17 mouse cellular contexts compared by ENCODE assay signal in the genomic region with DNA sequence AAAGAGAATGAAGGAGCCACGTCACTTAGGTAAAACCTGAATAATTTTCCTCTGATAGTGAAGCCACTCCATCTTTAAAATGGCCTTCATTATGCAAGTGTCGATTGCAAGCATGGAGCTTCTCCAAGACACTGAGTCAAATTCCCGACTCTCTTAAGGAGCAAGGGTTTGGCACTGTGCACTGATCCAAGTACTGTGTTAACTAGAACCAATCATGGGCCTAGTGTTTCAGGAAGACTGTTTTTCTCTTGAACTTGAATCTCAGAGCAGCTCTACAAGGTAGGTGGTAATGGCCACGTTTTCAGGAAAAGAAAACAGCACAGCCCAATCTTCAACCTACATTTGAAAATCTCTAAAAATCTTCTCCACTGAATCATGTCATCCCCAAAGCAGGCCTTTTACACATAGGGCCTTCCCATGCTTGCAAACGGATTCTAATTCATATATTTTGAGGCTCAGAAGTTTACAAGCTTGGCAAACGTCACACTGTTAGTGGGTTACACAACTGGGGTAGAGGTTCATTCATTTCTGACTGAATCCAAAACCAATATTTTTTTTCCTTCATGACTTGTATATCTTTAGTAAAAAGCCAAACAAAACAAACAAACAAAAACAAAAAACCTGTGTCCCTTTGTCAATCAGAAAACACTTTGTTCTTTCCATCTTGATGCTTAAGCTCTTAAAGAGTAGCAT.
DNase-seq lines count a peak whose midpoint lies in the region; ATAC-seq and TF ChIP-seq lines count a peak whose summit lies in the region.
"Had no signal": no experiment of that assay in that cellular context is flagged by ENCODE, and none has a peak within 500 bp of the region (broad histone marks: within the 10 kb centered on the region; RNA-seq: fewer than 3 reads in every experiment).

No protein-coding gene starts in this region.

- TF ChIP-seq EP300 in heart, adult 2 months (IDR thresholded peaks at IDR 0.05; ENCODE audit: insufficient read depth, low read depth, low read length) = no peak

- H3K79me2 ChIP-seq in heart, adult 2 months (replicated peaks; ENCODE audit: control insufficient read depth, insufficient read depth, low read length) = no peaks in the 10 kb centered on the region

- WGBS in forebrain, embryonic 12.5 days = 84% methylated on average over 6 of the region's 6 CpGs
- 79% methylated on average over 6 of the region's 6 CpGs for WGBS in forebrain, embryonic 14.5 days
- WGBS in lung, embryonic 16.5 days = 70% methylated on average over 6 of the region's 6 CpGs
- 70% methylated on average over 6 of the region's 6 CpGs for WGBS in neural tube, embryonic 13.5 days
- 79% methylated on average over 6 of the region's 6 CpGs for WGBS in heart, adult 2 months

- no peak overlapping the region for H3K9ac ChIP-seq in forebrain, embryonic 12.5 days
- no peak overlapping the region for H3K9ac ChIP-seq in forebrain, embryonic 14.5 days (ENCODE audit: low read length)
- no peak overlapping the region for H3K9ac ChIP-seq in lung, embryonic 16.5 days (ENCODE audit: low read length)
- H3K9ac ChIP-seq in neural tube, embryonic 13.5 days = no peak overlapping the region
- H3K9ac ChIP-seq in heart, adult 2 months (ENCODE audit: low read depth, low read length) = no peak overlapping the region
- H3K9ac ChIP-seq: limb, embryonic 12.5 days had no signal

- intact Hi-C loops in heart, adult 2 months (cut with DNase I) = no loop called here

- no peaks in the 10 kb centered on the region for H3K9me3 ChIP-seq in forebrain, embryonic 12.5 days
- no peaks in the 10 kb centered on the region for H3K9me3 ChIP-seq in forebrain, embryonic 14.5 days (replicated peaks; ENCODE audit: control insufficient read depth, low read length)
- no peaks in the 10 kb centered on the region for H3K9me3 ChIP-seq in lung, embryonic 16.5 days (ENCODE audit: control insufficient read depth, low read length)
- H3K9me3 ChIP-seq in neural tube, embryonic 13.5 days = no peaks in the 10 kb centered on the region
- H3K9me3 ChIP-seq: limb, embryonic 12.5 days had no signal

- peak overlapping the region; percentile 61; the same call in 1 of the 2 replicates for H3K27ac ChIP-seq in forebrain, embryonic 12.5 days
- H3K27ac ChIP-seq in forebrain, embryonic 14.5 days (ENCODE audit: low read depth, low read length) = no peak overlapping the region
- 0 out of 2 replicates have a peak overlapping the region, but pooled peaks have one; percentile 12 for H3K27ac ChIP-seq in lung, embryonic 16.5 days (ENCODE audit: low read length)
- peak overlapping the region; percentile 82 for H3K27ac ChIP-seq in neural tube, embryonic 13.5 days (replicated peaks)
- no peak overlapping the region for H3K27ac ChIP-seq in heart, adult 2 months
- H3K27ac ChIP-seq: kidney, postnatal 0 days; layer of hippocampus, adult 2 months; left cerebral cortex, adult 2 months; limb, embryonic 12.5 days had no signal

- TF ChIP-seq CTCF in heart, adult 2 months (IDR thresholded peaks at IDR 0.05) = no peak

- H3K36me3 ChIP-seq in forebrain, embryonic 12.5 days (replicated peaks) = no peaks in the 10 kb centered on the region
- no peaks in the 10 kb centered on the region for H3K36me3 ChIP-seq in forebrain, embryonic 14.5 days (ENCODE audit: control insufficient read depth, insufficient read depth, low read length)
- no peaks in the 10 kb centered on the region for H3K36me3 ChIP-seq in lung, embryonic 16.5 days (ENCODE audit: control insufficient read depth, insufficient read depth, low read length)
- no peaks in the 10 kb centered on the region for H3K36me3 ChIP-seq in neural tube, embryonic 13.5 days
- no peaks in the 10 kb centered on the region for H3K36me3 ChIP-seq in heart, adult 2 months (ENCODE audit: control insufficient read depth, insufficient read depth, low read length)
- H3K36me3 ChIP-seq: limb, embryonic 12.5 days had no signal

- DNase-seq in forebrain, embryonic 14.5 days (ENCODE audit: low spot score) = no peak
- no peak for DNase-seq in lung, postnatal 10 days
- peak; percentile 40 for DNase-seq in gonadal fat pad, adult 2 months (ENCODE audit: low read depth)
- no peak for DNase-seq in heart, adult 2 months
- DNase-seq in spleen, postnatal 36 days (ENCODE audit: low spot score in 2 of 2) = no peak
- DNase-seq: lung, adult 2 months; thymus, adult 18-20 months had no signal

- H3K4me2 ChIP-seq in forebrain, embryonic 12.5 days = no peak overlapping the region
- no peak overlapping the region for H3K4me2 ChIP-seq in forebrain, embryonic 14.5 days (ENCODE audit: low read length)
- H3K4me2 ChIP-seq in lung, embryonic 16.5 days (ENCODE audit: low read depth, low read length) = no peak overlapping the region
- no peak overlapping the region for H3K4me2 ChIP-seq in neural tube, embryonic 13.5 days
- H3K4me2 ChIP-seq: limb, embryonic 12.5 days had no signal

- no peak overlapping the region for H3K4me3 ChIP-seq in forebrain, embryonic 12.5 days (replicated peaks)
- no peak overlapping the region for H3K4me3 ChIP-seq in forebrain, embryonic 14.5 days (ENCODE audit: low read depth, low read length)
- H3K4me3 ChIP-seq in lung, embryonic 16.5 days (ENCODE audit: low read length) = no peak overlapping the region
- no peak overlapping the region for H3K4me3 ChIP-seq in neural tube, embryonic 13.5 days
- H3K4me3 ChIP-seq in heart, adult 2 months = no peak overlapping the region
- H3K4me3 ChIP-seq: layer of hippocampus, adult 2 months; left cerebral cortex, adult 2 months; limb, embryonic 12.5 days had no signal

- H3K4me1 ChIP-seq in forebrain, embryonic 12.5 days = peaks cover 12% of the 10 kb centered on the region
- H3K4me1 ChIP-seq in forebrain, embryonic 14.5 days (ENCODE audit: control insufficient read depth, insufficient read depth, low read length) = no peaks in the 10 kb centered on the region
- H3K4me1 ChIP-seq in lung, embryonic 16.5 days (replicated peaks; ENCODE audit: control insufficient read depth, insufficient read depth, low read length) = no peaks in the 10 kb centered on the region
- H3K4me1 ChIP-seq in neural tube, embryonic 13.5 days (replicated peaks) = peaks cover 18% of the 10 kb centered on the region
- H3K4me1 ChIP-seq in heart, adult 2 months (ENCODE audit: control insufficient read depth, insufficient read depth, low read length) = no peaks in the 10 kb centered on the region
- H3K4me1 ChIP-seq: limb, embryonic 12.5 days had no signal

- no peak for ATAC-seq in forebrain, embryonic 12.5 days (ENCODE audit: low FRiP score)
- ATAC-seq in forebrain, embryonic 14.5 days = no peak
- 0 out of 2 replicates have a peak, but pooled peaks have one; percentile 45 for ATAC-seq in lung, embryonic 16.5 days (ENCODE audit: low read depth)
- ATAC-seq in neural tube, embryonic 13.5 days (ENCODE audit: low read depth) = no peak
- ATAC-seq: activated CD4-positive, CD25-positive, alpha-beta regulatory T cell, adult 4 months; inflammation-experienced regulatory T-cells, adult 6 months had no signal

- no peaks in the 10 kb centered on the region for H3K27me3 ChIP-seq in forebrain, embryonic 12.5 days
- no peaks in the 10 kb centered on the region for H3K27me3 ChIP-seq in forebrain, embryonic 14.5 days (replicated peaks; ENCODE audit: control insufficient read depth, insufficient read depth, low read length)
- no peaks in the 10 kb centered on the region for H3K27me3 ChIP-seq in lung, embryonic 16.5 days (ENCODE audit: control insufficient read depth, insufficient read depth, low read depth, low read length)
- no peaks in the 10 kb centered on the region for H3K27me3 ChIP-seq in neural tube, embryonic 13.5 days
- no peaks in the 10 kb centered on the region for H3K27me3 ChIP-seq in heart, adult 2 months (ENCODE audit: control insufficient read depth, insufficient read depth, low read length)
- H3K27me3 ChIP-seq: CH12.LX; limb, embryonic 12.5 days had no signal

- TF ChIP-seq POLR2A in heart, adult 2 months (IDR thresholded peaks at IDR 0.05; ENCODE audit: insufficient read depth, low read depth, low read length) = no peak

Comparison
In these comparisons a context has a peak if more than half of its experiments do, and no peak if none do; other contexts are left out.
1. H3K27ac ChIP-seq: peak in forebrain, embryonic 12.5 days (single experiment), lung, embryonic 16.5 days (single experiment) and neural tube, embryonic 13.5 days (single experiment); none in forebrain, embryonic 14.5 days (single experiment) and heart, adult 2 months (single experiment).